Mouse (Mus musculus) erythroblast, embryonic 14.5 days (primary cell): ENCODE data around the gene Akap9.

Experiments
- GATA1 ChIP-seq: IDR thresholded peaks from 2 replicates; pipeline ENCODE4 v1.6.1; 2012; ENCODE audit warnings: low read length, inconsistent platforms, mixed read lengths
- TAL1 ChIP-seq: IDR thresholded peaks from 3 replicates; pipeline ENCODE4 v1.6.1; 2012; ENCODE audit warnings: low read length, inconsistent platforms, mixed read lengths

- TF ChIP-seq GATA1 (no peak), TAL1 (no peak)
These were observed 7.4 kb downstream of the Akap9 start for GRCm38 (mm10) chr5:3935266-3935665.
